Mouse (Mus musculus) heart, embryonic 11.5 days (tissue): ENCODE data around the gene Ctdspl. TPM values are rescaled to one million over a fixed set of nuclear protein-coding genes. Genes with fewer than 3 reads are reported as not detected.

Experiments
- ATAC-seq: fragments of 200-750 bp; cut with Nextera tagmentation; replicated peaks from 2 replicates; pipeline ENCODE4 v1.8.0; 2017; ENCODE audit warnings: moderate library complexity; ENCODE audit not compliant: insufficient number of reproducible peaks, low FRiP score, low TSS enrichment
- H3K27ac ChIP-seq: fragments of 300-500 bp; sonication (generic); 2 replicates; pipeline ENCODE4 v1.5.1; 2014; ENCODE audit warnings: mild to moderate bottlenecking, low read depth, low read length
- H3K27me3 ChIP-seq: fragments of 300-500 bp; sonication (generic); 2 replicates; pipeline ENCODE4 v1.6.1; 2014; ENCODE audit warnings: mild to moderate bottlenecking, low read length, mixed read lengths; ENCODE audit not compliant: control insufficient read depth, insufficient read depth
- H3K36me3 ChIP-seq: fragments of 300-500 bp; sonication (generic); 2 replicates; pipeline ENCODE4 v1.6.1; 2014; ENCODE audit warnings: mild to moderate bottlenecking, low read length, moderate library complexity, mixed read lengths; ENCODE audit not compliant: control insufficient read depth, insufficient read depth
- H3K4me1 ChIP-seq: fragments of 300-500 bp; sonication (generic); 2 replicates; pipeline ENCODE4 v1.6.1; 2014; ENCODE audit warnings: low read length; ENCODE audit not compliant: control insufficient read depth, insufficient read depth
- H3K4me2 ChIP-seq: fragments of 300-500 bp; sonication (generic); 2 replicates; pipeline ENCODE4 v1.6.1; 2014; ENCODE audit warnings: mild to moderate bottlenecking, moderate library complexity
- H3K4me3 ChIP-seq: fragments of 300-500 bp; sonication (generic); 2 replicates; pipeline ENCODE4 v1.5.1; 2014; ENCODE audit warnings: low read depth, low read length
- H3K9ac ChIP-seq: fragments of 300-500 bp; sonication (generic); 2 replicates; pipeline ENCODE4 v1.6.1; 2014; ENCODE audit warnings: mild to moderate bottlenecking, low read depth, low read length, moderate library complexity
- H3K9me3 ChIP-seq: fragments of 300-500 bp; sonication (generic); replicated peaks from 2 replicates; pipeline ENCODE4 v1.6.1; 2016; ENCODE audit warnings: low read length; ENCODE audit not compliant: control insufficient read depth
- WGBS: fragments of 180-500 bp; shearing (Covaris S2); extraction: QIAGEN DNeasy Blood & Tissue Kit; methylation state at CpG from one replicate; pipeline ENCODE4 v1.1.7; 2014; ENCODE audit not compliant: insufficient replicate concordance; 5-methylcytosine and 5-hydroxymethylcytosine counted together
- polyA plus RNA-seq: library from polyadenylated mRNA; unstranded; fragments of >200 nt; fragmentation: Nextera tagmentation; extraction: Ambion mirVana; gene quantifications from 2 replicates; pipeline ENCODE4 v1.2.1, GENCODE M21; 2014

Ctdspl gene
- polyA plus RNA-seq, 1 experiment from 2014 or later, result 10.5 TPM

DNA sequence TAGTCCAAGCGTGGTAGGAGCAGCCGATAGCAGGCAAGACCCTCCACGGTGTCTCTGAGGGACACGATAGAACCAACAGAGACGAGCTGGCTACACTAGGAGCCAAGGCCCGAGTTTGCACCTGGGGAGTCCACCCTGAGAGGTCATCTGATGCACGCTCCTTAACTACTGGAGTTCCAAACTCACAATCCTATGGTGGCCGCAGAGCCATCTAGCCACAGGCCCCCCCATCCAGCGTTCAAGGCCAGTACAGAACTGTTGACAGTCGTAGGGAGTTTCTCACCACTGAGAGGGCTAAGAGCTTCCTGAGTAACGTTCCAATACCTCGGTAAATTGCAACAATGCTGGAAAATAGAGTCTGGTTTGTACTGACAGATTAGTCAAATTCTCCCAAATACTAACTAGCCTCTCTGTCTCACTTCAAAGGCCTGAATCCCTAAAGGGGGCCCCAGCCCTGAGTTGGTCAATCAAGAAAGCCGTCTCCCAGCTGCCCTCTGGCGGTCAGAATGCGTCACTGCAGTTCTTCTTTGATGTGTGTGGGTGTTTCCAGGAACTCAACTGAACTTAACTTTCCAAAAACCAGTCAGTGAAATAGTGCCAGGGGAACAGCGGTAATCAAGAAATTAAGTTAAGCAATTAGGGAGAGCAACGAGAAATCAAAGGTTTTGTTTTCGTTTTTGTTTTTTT lies 18.2 kb upstream of the Ctdspl start:
- Histone ChIP-seq H3K36me3 (no peaks in the 10 kb centered on the region), H3K4me2 (no peak overlapping the region), H3K4me1 (peaks cover 5% of the 10 kb centered on the region; the same call in 1 of the 2 replicates), H3K27me3 (no peaks in the 10 kb centered on the region), H3K4me3 (no peak overlapping the region), H3K9ac (no peak overlapping the region), H3K27ac (no peak overlapping the region), H3K9me3 (no peaks in the 10 kb centered on the region)
- no peak for ATAC-seq
- 46% methylated on average over 18 of the region's 18 CpGs for WGBS

DNA sequence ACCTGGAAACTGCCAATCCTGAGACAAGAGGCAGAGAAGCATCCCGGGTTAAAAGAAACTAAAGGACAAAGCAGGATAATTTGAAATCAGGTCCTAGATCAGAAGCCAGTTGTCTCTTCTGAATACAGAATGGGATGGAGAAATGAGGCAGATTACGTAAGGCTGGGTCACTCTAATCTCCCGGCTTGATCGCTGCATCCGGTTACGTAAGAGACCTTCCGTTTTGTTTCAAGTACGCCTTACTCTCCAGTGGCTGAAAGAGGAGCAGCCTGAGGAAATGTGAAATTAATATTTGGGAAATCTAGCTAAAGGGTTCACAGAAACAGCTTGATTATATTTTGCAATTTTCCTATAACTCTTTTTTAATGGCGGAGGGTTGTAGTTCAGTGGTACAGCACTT lies 13.2 kb upstream of the Ctdspl start:
- no peak for ATAC-seq
- WGBS, result 86% methylated on average over 9 of the region's 9 CpGs

GRCm38 (mm10) chr9:118913613-118914012 lies 12.6 kb upstream of the Ctdspl start:
- Histone ChIP-seq H3K9me3 (no peaks in the 10 kb centered on the region), H3K36me3 (no peaks in the 10 kb centered on the region), H3K4me2 (no peak overlapping the region), H3K9ac (no peak overlapping the region), H3K27ac (no peak overlapping the region), H3K27me3 (0 out of 2 replicates have a peak, but pooled peaks cover 2% of the 10 kb centered on the region), H3K4me1 (no peaks in the 10 kb centered on the region), H3K4me3 (no peak overlapping the region)
- 76% methylated on average over 3 of the region's 3 CpGs for WGBS
- no peak for ATAC-seq

More for the DNA sequence above, 13.2 kb upstream of the Ctdspl start:
- Histone ChIP-seq H3K36me3 (no peaks in the 10 kb centered on the region), H3K4me2 (no peak overlapping the region), H3K9me3 (no peaks in the 10 kb centered on the region), H3K27ac (no peak overlapping the region), H3K9ac (no peak overlapping the region), H3K27me3 (0 out of 2 replicates have a peak, but pooled peaks cover 2% of the 10 kb centered on the region), H3K4me3 (no peak overlapping the region), H3K4me1 (peaks cover 2% of the 10 kb centered on the region; the same call in 1 of the 2 replicates)

DNA sequence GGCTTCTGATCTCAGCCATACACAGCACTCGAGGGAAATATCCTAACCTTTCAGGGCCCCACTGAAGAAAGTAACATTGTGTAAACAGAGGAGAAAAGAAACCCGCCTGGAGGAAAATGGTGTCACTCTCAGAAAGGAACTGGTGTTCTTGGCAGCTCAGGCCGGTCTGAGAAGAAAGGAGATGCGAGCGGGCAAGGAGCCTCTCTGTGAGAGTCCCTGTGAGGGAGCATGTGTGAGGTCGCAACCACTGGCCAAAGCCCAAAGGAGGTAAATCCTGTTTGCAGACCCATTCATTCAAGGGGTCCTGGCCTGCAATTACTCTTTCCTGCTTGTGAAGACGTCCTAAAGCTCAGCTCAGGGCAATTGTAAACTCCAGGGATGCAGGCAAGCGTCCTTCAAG lies 11.7 kb upstream of the Ctdspl start:
- Histone ChIP-seq H3K36me3 (no peaks in the 10 kb centered on the region), H3K4me2 (no peak overlapping the region), H3K4me3 (no peak overlapping the region), H3K9ac (no peak overlapping the region), H3K9me3 (no peaks in the 10 kb centered on the region), H3K27ac (no peak overlapping the region), H3K4me1 (no peaks in the 10 kb centered on the region), H3K27me3 (peaks cover 3% of the 10 kb centered on the region; the same call in 1 of the 2 replicates)
- WGBS, result 46% methylated on average over 8 of the region's 8 CpGs
- ATAC-seq, result no peak

DNA sequence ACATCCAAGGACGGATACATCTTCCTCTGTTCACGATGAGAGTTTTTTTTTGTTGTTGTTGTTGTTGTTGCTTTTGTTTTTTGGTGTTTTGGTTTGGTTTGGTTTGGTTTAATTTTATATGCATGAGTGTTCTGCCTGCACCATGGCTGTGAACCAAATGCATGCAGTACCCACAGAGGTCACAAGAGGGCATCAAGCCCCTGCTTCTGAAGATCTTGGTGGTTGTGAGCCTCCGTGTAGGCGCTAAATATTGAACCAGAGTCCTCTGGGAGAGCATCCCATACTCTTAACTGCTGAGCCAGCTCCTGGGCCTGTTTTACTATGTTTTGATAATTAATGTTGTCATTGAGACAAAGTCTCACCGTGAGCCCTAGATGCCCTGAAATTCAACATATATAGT lies 11.0 kb upstream of the Ctdspl start:
- H3K4me1 ChIP-seq, result no peaks in the 10 kb centered on the region
- H3K27ac ChIP-seq, result no peak overlapping the region
- H3K36me3 ChIP-seq, result no peaks in the 10 kb centered on the region
- 48% methylated on average over 5 of the region's 5 CpGs for WGBS
- no peak overlapping the region for H3K4me3 ChIP-seq
- H3K9ac ChIP-seq, result no peak overlapping the region
- ATAC-seq, result no peak
- H3K9me3 ChIP-seq, result no peaks in the 10 kb centered on the region
- H3K27me3 ChIP-seq, result peaks cover 7% of the 10 kb centered on the region
- no peak overlapping the region for H3K4me2 ChIP-seq

DNA sequence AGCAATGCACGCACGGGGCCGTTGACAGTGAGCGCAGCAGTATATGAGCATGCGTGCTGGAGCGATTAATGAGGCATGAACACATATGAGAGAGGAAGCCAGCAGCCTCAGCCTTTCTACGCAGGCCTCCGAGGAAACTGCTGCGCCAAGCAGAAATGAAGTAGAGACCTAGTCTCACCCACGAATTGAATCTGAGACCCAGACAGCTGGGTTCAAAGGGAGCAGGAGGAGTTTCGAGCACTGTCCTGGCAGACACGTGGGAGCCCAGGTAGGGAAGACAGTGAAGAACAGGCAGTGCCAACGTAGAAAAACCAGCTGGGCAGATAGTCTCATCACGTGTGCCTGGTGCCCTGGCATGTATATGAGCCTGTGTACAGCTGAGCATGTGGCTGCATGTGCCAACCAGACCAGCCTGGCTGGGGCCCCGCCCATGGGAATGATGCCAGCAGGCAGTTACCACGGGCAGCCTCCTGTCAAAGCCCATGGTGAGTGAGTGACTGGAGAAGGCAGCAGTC lies 6.5 kb upstream of the Ctdspl start:
- no peak for ATAC-seq
- Histone ChIP-seq H3K36me3 (no peaks in the 10 kb centered on the region), H3K9me3 (no peaks in the 10 kb centered on the region), H3K27me3 (peaks cover 7% of the 10 kb centered on the region), H3K9ac (no peak overlapping the region), H3K27ac (no peak overlapping the region), H3K4me3 (no peak overlapping the region), H3K4me2 (no peak overlapping the region), H3K4me1 (peaks cover 9% of the 10 kb centered on the region; the same call in 1 of the 2 replicates)
- WGBS, result 77% methylated on average over 16 of the region's 16 CpGs

DNA sequence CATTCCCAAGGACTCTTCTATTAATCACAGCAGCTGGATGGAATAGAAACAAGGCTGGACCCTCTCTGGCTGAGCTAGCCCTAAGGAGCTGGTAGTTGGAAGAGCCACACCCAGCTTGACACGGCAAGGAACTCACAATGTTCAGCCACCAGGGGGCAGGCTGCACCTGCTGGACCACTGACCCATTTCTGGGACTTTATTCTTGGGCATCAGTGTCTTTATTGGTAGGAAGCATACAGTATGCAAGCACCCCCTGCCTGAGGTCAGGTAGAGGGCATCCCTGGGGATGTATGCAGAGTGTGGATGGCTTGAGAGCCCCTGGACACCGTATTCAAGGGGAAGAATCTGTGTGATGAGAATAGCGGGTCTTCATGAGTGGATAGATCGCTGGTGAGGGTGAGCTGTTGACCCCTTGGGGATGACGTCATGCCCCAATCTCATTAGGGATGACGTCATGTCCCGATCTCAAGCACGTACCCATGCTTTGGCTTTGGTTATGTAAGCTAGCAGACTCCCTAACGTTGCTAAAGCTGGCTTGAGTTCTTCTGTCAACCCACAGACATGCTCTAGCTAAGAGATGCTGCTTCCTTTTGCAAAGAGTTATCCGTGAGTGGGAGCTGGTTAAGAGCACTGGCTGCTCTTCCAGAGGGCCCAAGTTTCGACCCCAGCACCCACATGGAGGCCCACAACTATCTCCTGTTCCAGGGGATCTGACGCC lies 5.3 kb upstream of the Ctdspl start:
- no peak overlapping the region for H3K4me2 ChIP-seq
- WGBS, result 48% methylated on average over 12 of the region's 12 CpGs
- 0 out of 2 replicates have a peak, but pooled peaks have one; percentile 35 for ATAC-seq
- peaks cover 7% of the 10 kb centered on the region for H3K27me3 ChIP-seq
- H3K4me3 ChIP-seq, result no peak overlapping the region
- H3K4me1 ChIP-seq, result peaks cover 12% of the 10 kb centered on the region; the same call in 1 of the 2 replicates
- H3K36me3 ChIP-seq, result no peaks in the 10 kb centered on the region
- H3K9ac ChIP-seq, result no peak overlapping the region
- H3K9me3 ChIP-seq, result no peaks in the 10 kb centered on the region
- H3K27ac ChIP-seq, result no peak overlapping the region

- no peak overlapping the region for H3K4me2 ChIP-seq
- peaks cover 12% of the 10 kb centered on the region; the same call in 1 of the 2 replicates for H3K4me1 ChIP-seq
- no peak overlapping the region for H3K9ac ChIP-seq
- H3K27ac ChIP-seq, result no peak overlapping the region
- WGBS, result 60% methylated on average over 3 of the region's 3 CpGs
- no peak overlapping the region for H3K4me3 ChIP-seq
- peaks cover 7% of the 10 kb centered on the region for H3K27me3 ChIP-seq
- no peak for ATAC-seq
- H3K36me3 ChIP-seq, result no peaks in the 10 kb centered on the region
- no peaks in the 10 kb centered on the region for H3K9me3 ChIP-seq
Observed at GRCm38 (mm10) chr9:118921926-118922325, 4.3 kb upstream of the Ctdspl start.
